Mouse (Mus musculus): ENCODE data around the gene Ppm1e. TPM values are rescaled to one million over a fixed set of nuclear protein-coding genes. Genes with fewer than 3 reads are reported as not detected.
"Not testable (repeated sequence)": the region's sequence is repeated elsewhere in the genome, so short reads cannot be mapped to it uniquely, and the experiment has no call there.

Gene Ppm1e
- polyA plus RNA-seq, 1 experiment from 2014 or later, result 2.4 TPM

DNA sequence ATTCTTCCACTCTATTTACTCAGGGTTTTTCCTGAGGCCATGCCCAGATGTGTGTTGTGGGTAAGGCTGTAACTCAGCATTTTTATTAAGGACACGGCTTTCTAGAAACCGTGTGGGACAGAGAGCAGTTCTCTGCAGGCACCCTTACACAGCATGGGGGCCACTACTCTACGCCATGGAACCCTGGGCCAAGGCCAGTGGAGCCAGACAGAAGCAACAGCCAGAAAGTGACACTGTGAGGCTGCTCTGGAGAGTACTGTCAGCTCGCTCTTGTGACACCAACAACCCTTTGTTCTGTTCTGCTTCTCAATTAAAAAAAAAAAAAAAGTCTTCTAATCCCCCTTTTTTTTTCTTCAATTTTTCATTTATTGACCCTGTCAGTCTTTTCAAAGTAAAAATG is 88.4 kb downstream of the Ppm1e start:
- Histone ChIP-seq H3K27ac (no peak overlapping the region), H3K9ac (no peak overlapping the region), H3K4me1 (no peaks in the 10 kb centered on the region), H3K9me3 (no peaks in the 10 kb centered on the region), H3K36me3 (no peaks in the 10 kb centered on the region), H3K4me2 (no peak overlapping the region), H3K4me3 (replicated peaks) (no peak overlapping the region), H3K27me3 (replicated peaks) (no peaks in the 10 kb centered on the region)
- WGBS, result 71% methylated on average over 4 of the region's 4 CpGs
- ATAC-seq (ENCODE audit: insufficient read depth, low FRiP score, low read depth), result no peak

DNA sequence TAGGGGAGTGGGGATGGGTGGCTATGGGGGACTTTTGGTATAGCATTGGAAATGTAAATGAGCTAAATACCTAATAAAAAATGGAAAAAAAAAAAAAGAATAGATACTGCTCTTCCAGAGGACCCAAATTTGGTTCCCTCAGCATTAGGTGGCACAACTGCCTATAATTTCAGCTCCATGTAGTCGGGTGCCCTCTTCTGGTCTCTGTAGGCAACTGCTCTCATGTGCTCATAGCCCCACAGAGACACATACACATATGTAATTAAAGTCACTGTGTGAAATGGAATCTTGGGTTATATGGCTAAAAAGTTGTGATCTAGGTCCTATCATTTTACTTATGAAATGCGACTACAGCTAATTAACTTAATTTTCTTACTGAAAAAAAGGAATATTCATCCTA is 90.0 kb downstream of the Ppm1e start:
- H3K27me3 ChIP-seq (replicated peaks), result no peaks in the 10 kb centered on the region
- no peak overlapping the region for H3K9ac ChIP-seq
- no peak overlapping the region for H3K27ac ChIP-seq
- H3K4me2 ChIP-seq, result no peak overlapping the region
- no peak overlapping the region for H3K4me3 ChIP-seq (replicated peaks)
- H3K4me1 ChIP-seq, result no peaks in the 10 kb centered on the region
- no peak for ATAC-seq (ENCODE audit: insufficient read depth, low FRiP score, low read depth)
- no peaks in the 10 kb centered on the region for H3K36me3 ChIP-seq
- no peaks in the 10 kb centered on the region for H3K9me3 ChIP-seq
- 83% methylated on average over 2 of the region's 2 CpGs for WGBS

DNA sequence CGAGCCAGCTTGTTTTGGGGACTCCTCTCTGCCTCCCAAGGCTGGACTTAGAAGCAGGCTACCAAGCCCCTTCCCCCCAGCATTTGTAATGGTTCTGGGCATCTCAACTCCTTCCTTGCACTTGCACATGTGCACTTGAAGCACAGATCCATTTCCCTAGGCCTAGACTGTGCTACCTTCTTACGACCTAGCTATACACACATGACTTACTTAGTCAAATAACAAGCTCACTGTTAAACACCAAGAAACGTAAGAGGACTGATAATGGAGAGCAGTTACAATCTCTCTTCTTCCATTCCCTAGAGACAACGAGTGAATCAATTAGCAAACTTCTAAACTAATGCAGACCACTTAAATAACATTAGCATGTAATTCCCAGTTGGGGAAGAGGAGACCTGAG is 92.6 kb downstream of the Ppm1e start:
- 57% methylated on average over 4 of the region's 4 CpGs for WGBS
- Histone ChIP-seq H3K27ac (no peak overlapping the region), H3K4me1 (no peaks in the 10 kb centered on the region), H3K4me2 (no peak overlapping the region), H3K27me3 (replicated peaks) (no peaks in the 10 kb centered on the region), H3K9ac (no peak overlapping the region), H3K9me3 (no peaks in the 10 kb centered on the region), H3K36me3 (no peaks in the 10 kb centered on the region), H3K4me3 (replicated peaks) (no peak overlapping the region)
- ATAC-seq (ENCODE audit: insufficient read depth, low FRiP score, low read depth), result no peak

DNA sequence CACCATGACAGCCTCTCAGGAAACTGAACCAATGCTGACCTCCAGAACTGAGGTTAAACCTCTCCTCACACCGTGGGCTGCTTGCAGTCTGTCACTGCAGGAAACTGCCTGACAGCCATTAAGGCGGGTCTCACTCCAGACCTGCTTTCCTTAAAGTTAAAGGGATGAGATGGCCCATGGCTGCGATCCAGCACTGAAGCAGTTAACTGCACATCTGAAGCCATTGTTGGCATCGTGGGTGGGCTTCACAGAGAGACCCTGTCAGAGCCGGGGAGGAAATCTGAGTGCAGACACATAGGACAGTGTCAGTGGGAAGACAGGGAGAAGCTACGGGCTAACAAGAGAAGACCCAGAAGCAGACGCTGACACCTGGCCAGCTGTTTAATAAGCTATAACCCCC is 94.9 kb downstream of the Ppm1e start:
- Histone ChIP-seq H3K9me3 (no peaks in the 10 kb centered on the region), H3K4me1 (no peaks in the 10 kb centered on the region), H3K4me2 (no peak overlapping the region), H3K36me3 (no peaks in the 10 kb centered on the region), H3K27ac (no peak overlapping the region), H3K9ac (no peak overlapping the region), H3K4me3 (replicated peaks) (no peak overlapping the region), H3K27me3 (replicated peaks) (no peaks in the 10 kb centered on the region)
- ATAC-seq (ENCODE audit: insufficient read depth, low FRiP score, low read depth), result no peak
- 27% methylated on average over 7 of the region's 7 CpGs for WGBS

DNA sequence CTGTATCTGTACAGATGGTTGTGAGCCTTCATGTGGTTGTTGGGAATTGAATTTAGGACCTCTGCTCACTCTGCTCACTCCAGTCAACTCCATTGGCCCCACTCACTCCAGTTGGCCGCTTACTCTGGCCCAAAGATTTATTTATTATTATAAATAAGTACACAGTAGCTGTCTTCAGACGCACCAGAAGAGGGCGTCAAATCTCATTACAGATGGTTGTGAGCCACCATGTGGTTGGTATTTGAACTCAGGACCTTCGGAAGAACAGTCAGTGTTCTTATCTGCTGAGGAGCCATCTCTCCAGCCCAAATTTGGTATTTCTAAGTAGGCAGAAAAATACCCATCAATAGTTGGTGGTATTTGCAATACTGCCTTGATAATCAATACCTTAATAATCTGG is 97.1 kb downstream of the Ppm1e start:
- not testable (repeated sequence) for H3K4me1 ChIP-seq; ATAC-seq (ENCODE audit: insufficient read depth, low FRiP score, low read depth); H3K36me3 ChIP-seq; H3K9me3 ChIP-seq; H3K9ac ChIP-seq; H3K27me3 ChIP-seq (replicated peaks); H3K4me3 ChIP-seq (replicated peaks); H3K4me2 ChIP-seq; H3K27ac ChIP-seq
- 71% methylated on average over 4 of the region's 4 CpGs for WGBS

DNA sequence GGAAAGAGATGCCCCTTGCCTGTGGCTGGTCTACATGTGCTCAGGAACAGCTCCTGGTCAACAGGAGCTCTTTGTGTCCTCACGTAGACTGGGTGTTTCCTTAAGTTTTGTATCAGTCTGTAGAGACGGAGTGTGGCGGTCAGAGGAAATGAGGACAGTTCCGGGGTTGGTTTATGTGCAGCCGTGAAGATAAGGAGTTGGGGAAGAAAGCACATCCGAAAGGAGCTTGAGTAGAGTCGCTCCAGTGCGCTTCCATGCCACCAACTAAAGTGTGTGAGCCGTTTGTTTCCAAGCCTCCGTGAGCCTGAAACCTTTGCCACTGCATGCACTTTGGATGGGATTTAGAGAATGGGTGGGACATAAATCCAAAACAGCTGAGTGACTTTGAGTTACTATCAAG is 99.0 kb downstream of the Ppm1e start:
- WGBS, result 77% methylated on average over 10 of the region's 10 CpGs
- Histone ChIP-seq H3K9ac (no peak overlapping the region), H3K27me3 (replicated peaks) (no peaks in the 10 kb centered on the region), H3K27ac (no peak overlapping the region), H3K9me3 (no peaks in the 10 kb centered on the region), H3K4me1 (no peaks in the 10 kb centered on the region), H3K4me2 (no peak overlapping the region), H3K36me3 (no peaks in the 10 kb centered on the region), H3K4me3 (replicated peaks) (no peak overlapping the region)
- no peak for ATAC-seq (ENCODE audit: insufficient read depth, low FRiP score, low read depth)

DNA sequence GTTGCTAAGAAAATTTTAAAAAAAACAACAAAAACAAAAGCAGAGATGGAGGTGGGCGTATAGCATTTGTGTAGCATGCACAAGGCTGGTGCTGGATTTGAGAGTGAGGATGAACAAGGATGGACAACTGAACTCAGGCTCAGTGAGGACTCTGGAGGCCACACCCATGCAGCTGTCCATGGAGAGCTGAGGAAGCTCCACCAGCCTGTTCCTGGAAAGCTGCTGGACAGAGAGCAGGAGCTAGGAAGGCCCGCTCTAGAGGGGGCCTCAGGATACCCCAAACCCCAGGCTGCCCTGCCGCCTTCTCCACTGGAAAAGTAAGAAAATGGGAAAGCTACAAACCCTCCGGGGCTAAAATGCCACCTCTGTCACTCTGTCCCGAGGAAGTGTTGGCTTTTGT is 101.5 kb downstream of the Ppm1e start:
- WGBS, result 88% methylated on average over 5 of the region's 5 CpGs
- Histone ChIP-seq H3K4me2 (no peak overlapping the region), H3K4me3 (replicated peaks) (no peak overlapping the region), H3K27ac (no peak overlapping the region), H3K27me3 (replicated peaks) (no peaks in the 10 kb centered on the region), H3K9me3 (no peaks in the 10 kb centered on the region), H3K4me1 (no peaks in the 10 kb centered on the region), H3K9ac (no peak overlapping the region), H3K36me3 (no peaks in the 10 kb centered on the region)
- no peak for ATAC-seq (ENCODE audit: insufficient read depth, low FRiP score, low read depth)

DNA sequence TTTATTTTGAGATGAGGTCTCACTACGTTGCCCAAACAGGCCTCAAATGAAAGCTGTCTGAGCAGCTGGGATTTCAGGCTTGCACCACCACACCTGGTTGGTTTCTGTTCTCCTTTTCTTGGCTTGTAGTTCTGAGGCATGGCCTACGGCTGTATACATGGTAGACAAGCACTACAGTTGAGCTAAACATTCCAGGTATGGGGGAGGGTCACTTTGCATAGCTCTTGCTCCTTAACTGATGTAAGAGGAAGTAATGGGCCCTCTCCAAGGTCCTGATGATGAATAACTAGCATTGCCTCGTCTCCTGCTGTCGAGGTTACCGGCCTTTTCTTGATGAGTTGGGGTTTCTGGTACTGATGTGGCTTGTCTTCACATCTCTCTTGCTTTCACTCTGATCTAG is 104.7 kb downstream of the Ppm1e start:
- no peaks in the 10 kb centered on the region for H3K27me3 ChIP-seq (replicated peaks)
- H3K4me3 ChIP-seq (replicated peaks), result no peak overlapping the region
- no peak overlapping the region for H3K27ac ChIP-seq
- no peaks in the 10 kb centered on the region for H3K4me1 ChIP-seq
- 49% methylated on average over 5 of the region's 5 CpGs for WGBS
- H3K36me3 ChIP-seq, result no peaks in the 10 kb centered on the region
- H3K9me3 ChIP-seq, result no peaks in the 10 kb centered on the region
- H3K9ac ChIP-seq, result no peak overlapping the region
- H3K4me2 ChIP-seq, result no peak overlapping the region
- ATAC-seq (ENCODE audit: insufficient read depth, low FRiP score, low read depth), result no peak

DNA sequence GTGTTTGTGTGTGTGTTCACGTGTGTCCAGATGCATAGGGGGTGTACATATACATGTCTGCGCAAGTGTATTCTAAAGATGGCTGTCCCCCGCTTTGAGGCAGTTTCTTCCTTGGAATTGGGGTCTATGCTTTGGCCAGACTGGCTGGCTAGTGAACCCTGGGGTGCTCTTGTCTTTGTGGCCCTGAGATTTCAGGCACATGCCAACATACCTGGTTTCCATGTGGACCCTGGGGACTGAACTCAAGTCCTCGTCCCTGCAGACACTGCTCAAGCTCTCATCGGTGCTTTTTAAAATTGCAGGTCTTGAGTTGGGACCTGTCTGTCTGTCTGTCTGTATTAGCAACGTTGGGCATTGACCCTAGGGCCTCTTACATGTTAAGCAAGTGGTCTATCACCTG is 105.5 kb downstream of the Ppm1e start:
- WGBS, result 84% methylated on average over 6 of the region's 6 CpGs
- no peak for ATAC-seq (ENCODE audit: insufficient read depth, low FRiP score, low read depth)

DNA sequence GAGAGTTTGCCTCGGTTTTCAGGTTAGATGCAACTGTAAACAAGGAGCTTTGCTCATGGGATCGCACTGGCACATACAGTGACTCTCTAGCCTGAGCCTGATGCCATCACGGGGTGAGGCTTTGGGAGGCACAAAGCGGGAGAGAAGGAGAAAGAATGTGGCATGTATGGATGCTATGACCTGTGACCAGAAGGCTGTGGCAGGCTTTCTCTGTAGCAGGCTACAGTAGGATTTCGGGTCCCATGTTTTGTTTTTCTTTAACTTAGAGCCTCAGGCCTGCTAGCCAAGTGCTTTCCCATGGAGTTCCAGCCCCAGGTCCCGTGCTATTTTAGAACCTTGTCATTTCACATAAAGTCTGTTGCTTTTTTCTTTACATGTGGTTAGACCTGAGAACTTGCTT is 108.7 kb downstream of the Ppm1e start:
- H3K9me3 ChIP-seq, result no peaks in the 10 kb centered on the region
- H3K4me1 ChIP-seq, result no peaks in the 10 kb centered on the region
- H3K27me3 ChIP-seq (replicated peaks), result no peaks in the 10 kb centered on the region
- no peak overlapping the region for H3K9ac ChIP-seq
- no peaks in the 10 kb centered on the region for H3K36me3 ChIP-seq
- no peak overlapping the region for H3K27ac ChIP-seq
- 78% methylated on average over 6 of the region's 6 CpGs for WGBS
- H3K4me3 ChIP-seq (replicated peaks), result no peak overlapping the region
- ATAC-seq (ENCODE audit: insufficient read depth, low FRiP score, low read depth), result no peak
- H3K4me2 ChIP-seq, result no peak overlapping the region

More for the DNA sequence above, 105.5 kb downstream of the Ppm1e start:
- Histone ChIP-seq H3K36me3 (no peaks in the 10 kb centered on the region), H3K27me3 (replicated peaks) (no peaks in the 10 kb centered on the region), H3K4me1 (no peaks in the 10 kb centered on the region), H3K4me3 (replicated peaks) (no peak overlapping the region), H3K9ac (no peak overlapping the region), H3K4me2 (no peak overlapping the region), H3K27ac (no peak overlapping the region), H3K9me3 (no peaks in the 10 kb centered on the region)

DNA sequence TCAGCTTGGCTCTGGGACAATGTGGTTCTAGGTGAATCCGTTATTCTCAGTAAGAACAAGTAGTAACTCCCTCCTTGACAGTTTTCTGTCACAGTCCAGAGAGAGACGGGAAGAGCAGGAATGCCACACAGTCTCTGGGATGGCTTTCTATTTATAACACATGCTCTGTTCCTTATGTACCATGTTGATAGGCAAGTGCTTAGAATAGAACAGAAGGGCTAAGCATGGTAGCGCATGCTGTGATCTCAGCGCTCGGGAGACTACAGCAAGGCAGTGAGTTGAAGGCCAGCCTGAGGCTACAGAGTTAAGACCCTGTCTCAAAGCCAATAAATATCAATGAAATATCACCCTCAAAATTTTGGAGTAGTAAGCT is 111.3 kb downstream of the Ppm1e start:
- Histone ChIP-seq H3K36me3 (no peaks in the 10 kb centered on the region), H3K9me3 (no peaks in the 10 kb centered on the region), H3K4me1 (no peaks in the 10 kb centered on the region), H3K9ac (no peak overlapping the region), H3K4me3 (replicated peaks) (no peak overlapping the region), H3K27ac (no peak overlapping the region), H3K27me3 (replicated peaks) (no peaks in the 10 kb centered on the region), H3K4me2 (no peak overlapping the region)
- ATAC-seq (ENCODE audit: insufficient read depth, low FRiP score, low read depth), result no peak
- 73% methylated on average over 5 of the region's 5 CpGs for WGBS

DNA sequence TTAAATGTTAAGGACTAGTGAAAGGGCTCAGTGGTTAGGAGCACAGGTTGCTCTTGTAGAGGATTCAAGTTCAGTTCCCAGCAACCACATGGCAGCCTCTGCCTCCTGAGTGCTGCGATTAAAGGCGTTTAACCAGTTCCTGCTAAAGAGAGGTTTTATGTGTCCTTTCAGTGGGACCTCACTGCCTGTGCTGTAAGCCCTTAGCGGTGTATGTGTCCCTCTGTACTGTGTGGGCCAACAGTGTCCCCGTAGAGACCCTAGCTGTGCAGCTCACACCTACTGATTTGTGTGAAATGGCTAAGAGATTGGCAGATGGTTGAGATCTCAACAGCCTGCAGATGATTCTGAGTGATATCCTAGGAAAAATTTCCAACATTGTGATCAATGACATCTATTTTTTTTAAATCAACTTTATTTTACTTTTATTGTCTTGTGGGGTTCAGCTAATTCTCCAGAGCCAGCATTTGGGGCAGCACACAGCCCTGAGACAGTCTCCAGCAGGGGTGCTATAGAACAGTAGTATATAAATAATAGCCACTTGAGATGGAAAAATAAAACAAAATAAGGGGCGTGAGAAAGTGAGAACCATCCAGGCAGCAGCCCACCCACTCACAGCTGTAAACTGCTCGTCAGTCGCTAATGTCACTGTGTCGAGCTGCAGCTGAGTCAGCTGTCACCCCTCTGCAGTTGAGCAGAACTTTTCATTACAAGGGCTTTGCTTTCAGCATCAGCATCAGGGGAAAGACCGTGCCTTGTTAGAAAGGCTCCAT is 111.9 kb downstream of the Ppm1e start:
- ATAC-seq (ENCODE audit: insufficient read depth, low FRiP score, low read depth), result no peak
- Histone ChIP-seq H3K4me2 (no peak overlapping the region), H3K4me3 (replicated peaks) (no peak overlapping the region), H3K27ac (peak overlapping the region; percentile 1; the same call in 1 of the 2 replicates), H3K9me3 (no peaks in the 10 kb centered on the region), H3K4me1 (no peaks in the 10 kb centered on the region), H3K36me3 (no peaks in the 10 kb centered on the region), H3K27me3 (replicated peaks) (no peaks in the 10 kb centered on the region), H3K9ac (no peak overlapping the region)
- 59% methylated on average over 9 of the region's 9 CpGs for WGBS

DNA sequence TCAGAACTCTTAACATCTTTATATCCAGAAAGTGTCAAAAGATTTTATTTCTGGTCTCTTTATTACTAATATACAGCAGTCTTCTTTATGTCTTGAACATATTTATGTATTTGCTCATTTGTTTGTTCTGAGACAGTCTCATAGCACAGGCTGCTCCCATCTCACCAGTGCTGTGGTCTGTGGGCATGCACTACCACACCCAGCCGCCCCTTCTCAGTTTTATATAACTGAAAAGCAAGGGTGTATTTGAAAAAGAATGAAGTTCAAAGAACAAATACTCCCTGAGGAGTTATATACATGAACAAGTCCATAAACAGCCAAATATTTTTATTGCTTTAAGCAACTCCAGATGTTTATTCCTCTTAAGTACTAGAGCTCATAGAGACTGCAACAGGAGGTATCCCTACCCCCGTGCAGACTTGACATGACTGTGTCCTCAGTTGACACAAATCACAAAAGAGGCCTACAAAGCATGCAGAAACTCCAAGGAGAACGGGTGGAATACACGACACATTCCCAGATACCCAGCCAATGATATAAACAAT is 112.6 kb downstream of the Ppm1e start:
- no peak for ATAC-seq (ENCODE audit: insufficient read depth, low FRiP score, low read depth)
- no peaks in the 10 kb centered on the region for H3K27me3 ChIP-seq (replicated peaks)
- H3K4me1 ChIP-seq, result no peaks in the 10 kb centered on the region
- H3K36me3 ChIP-seq, result no peaks in the 10 kb centered on the region
- no peak overlapping the region for H3K9ac ChIP-seq
- no peak overlapping the region for H3K4me2 ChIP-seq
- no peaks in the 10 kb centered on the region for H3K9me3 ChIP-seq
- H3K27ac ChIP-seq, result peak overlapping the region; percentile 1; the same call in 1 of the 2 replicates
- no peak overlapping the region for H3K4me3 ChIP-seq (replicated peaks)
- 58% methylated on average over 4 of the region's 4 CpGs for WGBS
